Mouse (Mus musculus) MEL (cell line): ENCODE measurements around the gene Rnpepl1.

ENCODE experiments used
- CTCF ChIP-seq, 3 experiments: IDR thresholded peaks in 2 of 3; conservative IDR thresholded peaks in 1 of 3; 2 replicates each; pipeline ENCODE4 v1.5.1; 2011 to 2012; ENCODE audit warnings: low read length in 3 of 3, low read depth in 2 of 3, mild to moderate bottlenecking in 2 of 3, improper control_type of control experiment in 1 of 3, inconsistent platforms in 1 of 3, mixed read lengths in 1 of 3, moderate library complexity in 1 of 3; ENCODE audit not compliant: control insufficient read depth in 1 of 3, insufficient read depth in 1 of 3, poor library complexity in 1 of 3, severe bottlenecking in 1 of 3
- E2F4 ChIP-seq: IDR thresholded peaks from 2 replicates; pipeline ENCODE4 v1.6.1; 2011; ENCODE audit warnings: low read depth, low read length, improper control_type of control experiment, borderline replicate concordance
- EP300 ChIP-seq, 2 experiments: IDR thresholded peaks; 2 replicates each; pipeline ENCODE4 v1.6.1; 2011; ENCODE audit warnings: improper control_type of control experiment in 2 of 2, low read length in 2 of 2, low read depth in 1 of 2, mild to moderate bottlenecking in 1 of 2
- GATA1 ChIP-seq: IDR thresholded peaks from 2 replicates; pipeline ENCODE4 v1.6.1; 2011; ENCODE audit warnings: low read depth, low read length, improper control_type of control experiment
- POLR2A ChIP-seq, 2 experiments: IDR thresholded peaks; 2 replicates each; pipeline ENCODE4 v1.6.1; 2011 to 2012; ENCODE audit warnings: low read length in 2 of 2, mild to moderate bottlenecking in 2 of 2, control low read depth in 1 of 2, improper control_type of control experiment in 1 of 2, low read depth in 1 of 2, moderate library complexity in 1 of 2; ENCODE audit not compliant: control insufficient read depth in 1 of 2, insufficient read depth in 1 of 2, poor library complexity in 1 of 2
- RCOR1 ChIP-seq: IDR thresholded peaks from 2 replicates; pipeline ENCODE4 v1.6.1; 2012; ENCODE audit warnings: low read depth, mild to moderate bottlenecking, inconsistent platforms, low read length, improper control_type of control experiment
- TCF12 ChIP-seq: IDR thresholded peaks from 2 replicates; pipeline ENCODE4 v1.6.1; 2014; ENCODE audit warnings: low read depth, mild to moderate bottlenecking, inconsistent platforms, low read length, improper control_type of control experiment, moderate library complexity
- ZC3H11A ChIP-seq: IDR thresholded peaks from 2 replicates; pipeline ENCODE4 v1.6.1; 2012; ENCODE audit warnings: low read depth, mild to moderate bottlenecking, inconsistent platforms, low read length, improper control_type of control experiment

DNA sequence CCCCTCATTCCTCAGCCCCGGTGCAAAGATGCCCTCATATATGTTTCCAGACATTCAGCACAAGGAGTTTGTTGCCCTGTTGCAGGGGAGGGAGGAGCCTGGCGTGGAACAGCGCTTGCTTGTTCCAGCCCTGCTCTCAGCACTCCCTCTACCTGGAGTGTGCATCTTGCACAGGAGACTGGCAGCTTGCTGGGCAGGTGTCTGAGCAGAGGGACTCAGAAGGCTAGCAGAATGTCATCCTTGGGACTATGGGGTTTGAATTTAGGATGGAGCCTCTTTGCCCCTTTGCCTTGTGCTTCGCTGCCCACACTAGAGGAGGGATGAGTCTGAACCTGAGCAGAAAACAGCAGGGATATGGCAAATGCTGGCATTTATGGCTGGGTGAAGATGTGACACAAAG lies 29.2 kb downstream of the Rnpepl1 start:
- TF ChIP-seq TCF12 (no peak), POLR2A (IDR thresholded peaks at IDR 0.05; ENCODE audit: control insufficient read depth in 1 of 2, insufficient read depth in 1 of 2, low read depth in 1 of 2, low read length in 2 of 2, poor library complexity in 1 of 2) (no peak), CTCF (IDR thresholded peaks at IDR 0.05 in 2 of 3, conservative IDR thresholded peaks at IDR 0.05 in 1 of 3; ENCODE audit: control insufficient read depth in 1 of 3, insufficient read depth in 1 of 3, low read depth in 2 of 3, low read length in 3 of 3, poor library complexity in 1 of 3, severe bottlenecking in 1 of 3) (no peak), GATA1 (no peak), E2F4 (no peak), EP300 (IDR thresholded peaks at IDR 0.05; ENCODE audit: low read depth in 1 of 2, low read length in 2 of 2) (no peak), ZC3H11A (no peak), RCOR1 (no peak)
